Comparison of ENCODE assay signal across 15 mouse cellular contexts in genomic region chr5:64632171-64632570, GRCm38 (mm10).
DNase-seq lines count a peak whose midpoint lies in the region.
"Had no signal": no experiment of that assay in that cellular context is flagged by ENCODE, and none has a peak within 500 bp of the region (broad histone marks: within the 10 kb centered on the region; RNA-seq: fewer than 3 reads in every experiment).

No protein-coding gene starts in this region.

- DNase-seq in heart, adult 11 months = peak; percentile 85
- DNase-seq in heart, adult 18-20 months = no peak
- peak; percentile 33 for DNase-seq in c-Kit-positive CD71-positive TER-119-negative erythroid progenitor cells, embryonic 14.5 days (ENCODE audit: low read depth)
- peak; percentile 84 for DNase-seq in gonadal fat pad, adult 2 months (ENCODE audit: low read depth)
- no peak for DNase-seq in right cerebral cortex, postnatal 14 days
- no peak for DNase-seq in layer of hippocampus, adult 18-20 months (ENCODE audit: low spot score in 2 of 2)
- DNase-seq: adrenal gland, adult 8-10 months; adrenal gland, postnatal 25 days; cerebellum, adult 11-12 months; cerebellum, adult 8-10 months; cerebellum, postnatal 10 days; cerebellum, postnatal 36 days; embryo, embryonic 11 days; gastrocnemius, postnatal 10 days; gastrocnemius, postnatal 36 days had no signal

Comparison
In these comparisons a context has a peak if more than half of its experiments do, and no peak if none do; other contexts are left out.
1. DNase-seq: peak in heart, adult 11 months (single experiment), c-Kit-positive CD71-positive TER-119-negative erythroid progenitor cells, embryonic 14.5 days (single experiment) and gonadal fat pad, adult 2 months (single experiment); none in heart, adult 18-20 months (0 of 2), right cerebral cortex, postnatal 14 days (single experiment) and layer of hippocampus, adult 18-20 months (0 of 2).